Mouse (Mus musculus): ENCODE data around the gene Rgs9bp. TPM values are rescaled to one million over a fixed set of nuclear protein-coding genes. Genes with fewer than 3 reads are reported as not detected.

Rgs9bp gene
- polyA plus RNA-seq (2017; shearing (Covaris generic)), result not detected

GRCm38 (mm10) chr7:35585191-35586054 is at the start of gene Rgs9bp:
Rgs9bp (minus strand) TSS chr7:35585582.

GRCm38 (mm10) chr7:35586055-35586905 is 898 bp upstream of the Rgs9bp start, which contains the start of gene Ankrd27:
Ankrd27 (plus strand) TSS chr7:35586244.

GRCm38 (mm10) chr7:35556205-35556603 is 29.2 kb downstream of the Rgs9bp start, which contains the start of gene Nudt19:
Nudt19 (minus strand) TSS chr7:35556304.

DNA sequence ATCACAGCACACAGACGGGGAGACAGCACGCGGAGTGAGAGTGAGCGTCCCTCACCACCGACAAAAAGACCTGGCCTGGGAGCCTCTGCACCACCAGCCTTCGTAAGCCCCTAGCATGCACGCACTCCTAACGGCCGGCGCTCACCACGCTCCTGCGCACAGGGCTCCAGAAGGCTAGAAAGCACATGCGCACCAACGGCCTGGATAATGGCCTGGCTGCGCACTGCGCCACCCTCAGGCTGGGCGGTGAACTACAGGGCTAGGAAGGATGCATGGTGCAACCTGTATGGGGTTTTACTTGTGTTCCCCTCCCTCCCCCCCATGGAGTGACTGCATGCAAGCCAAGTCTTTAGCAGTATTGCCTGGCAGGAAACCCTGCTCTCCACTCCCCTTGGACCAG is 47.8 kb downstream of the Rgs9bp start, which contains the start of gene Tdrd12:
TSS of gene Tdrd12 (minus strand) at position 184 of the 400 bp plus-strand sequence.

Other genes starting within 250 kb of the Rgs9bp start
- 33.6 TPM for gene Faap24, start 188.7 kb downstream of the Rgs9bp start, polyA plus RNA-seq (2017; shearing (Covaris generic))
- 15.3 TPM for gene Cep89, start 188.5 kb downstream of the Rgs9bp start, polyA plus RNA-seq (2017; shearing (Covaris generic))
- not detected for gene Slc7a9, start 136.8 kb downstream of the Rgs9bp start, polyA plus RNA-seq (2017; shearing (Covaris generic))
- gene Tdrd12, start 47.8 kb downstream of the Rgs9bp start, polyA plus RNA-seq (2017; shearing (Covaris generic)), result 0.27 TPM
- 41.8 TPM for gene Nudt19, start 29.3 kb downstream of the Rgs9bp start, polyA plus RNA-seq (2017; shearing (Covaris generic))
- 68.3 TPM for gene Ankrd27, start 662 bp upstream of the Rgs9bp start, polyA plus RNA-seq (2017; shearing (Covaris generic))
- 73.3 TPM for gene Pdcd5, start 61.9 kb upstream of the Rgs9bp start, polyA plus RNA-seq (2017; shearing (Covaris generic))
- gene Dpy19l3, start 168.9 kb upstream of the Rgs9bp start, polyA plus RNA-seq (2017; shearing (Covaris generic)), result 62.6 TPM
- gene Zfp507, start 217.4 kb upstream of the Rgs9bp start, polyA plus RNA-seq (2017; shearing (Covaris generic)), result 23.4 TPM

Data from CD4-positive, CD25-positive, alpha-beta regulatory T cell, adult 9 weeks (primary cell).